Mouse (Mus musculus): Measurements from ENCODE around the gene Irf7. TPM values are rescaled to one million over a fixed set of nuclear protein-coding genes. Genes with fewer than 3 reads are reported as not detected.

The Irf7 gene
- polyA plus RNA-seq, 1 experiment from 2014 or later, result 6.0 TPM

DNA sequence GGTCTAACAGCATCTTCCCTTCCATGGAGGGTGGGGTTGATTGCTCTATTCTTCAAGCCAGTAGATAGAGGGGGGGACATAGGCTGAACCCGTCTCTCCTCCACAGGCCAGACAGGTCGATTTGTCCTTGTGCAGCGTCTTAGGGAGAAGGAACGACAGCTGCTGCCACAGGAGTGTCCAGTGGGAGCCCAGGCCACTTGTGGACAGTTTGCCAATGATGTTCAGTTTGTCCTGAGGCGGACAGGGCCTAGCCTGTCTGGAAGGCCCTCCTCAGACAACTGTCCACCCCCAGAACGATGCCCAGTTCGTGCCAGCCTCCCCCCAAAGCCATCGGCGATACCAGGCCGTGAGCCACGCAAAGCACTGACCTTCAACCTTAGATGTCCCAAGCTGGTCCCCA is 49.4 kb downstream of the Irf7 start:
- H3K4me2 ChIP-seq (replicated peaks; ENCODE audit: low read depth, low read length), result peak overlapping the region; percentile 92
- peak overlapping the region; percentile 96 for H3K27ac ChIP-seq (ENCODE audit: low read length)
- 80% methylated on average over 11 of the region's 11 CpGs for WGBS
- no peaks in the 10 kb centered on the region for H3K27me3 ChIP-seq (ENCODE audit: insufficient read depth, low read length)
- H3K4me3 ChIP-seq (ENCODE audit: low read length), result peak overlapping the region; percentile 77
- H3K36me3 ChIP-seq (ENCODE audit: insufficient read depth, low read length), result peaks cover 23% of the 10 kb centered on the region
- peak overlapping the region; percentile 78 for H3K9ac ChIP-seq (replicated peaks; ENCODE audit: low read length)
- no peak for ATAC-seq (ENCODE audit: low FRiP score, low TSS enrichment)
- H3K9me3 ChIP-seq (ENCODE audit: low read length), result no peaks in the 10 kb centered on the region
- H3K4me1 ChIP-seq (ENCODE audit: insufficient read depth, low read length), result peaks cover 49% of the 10 kb centered on the region

DNA sequence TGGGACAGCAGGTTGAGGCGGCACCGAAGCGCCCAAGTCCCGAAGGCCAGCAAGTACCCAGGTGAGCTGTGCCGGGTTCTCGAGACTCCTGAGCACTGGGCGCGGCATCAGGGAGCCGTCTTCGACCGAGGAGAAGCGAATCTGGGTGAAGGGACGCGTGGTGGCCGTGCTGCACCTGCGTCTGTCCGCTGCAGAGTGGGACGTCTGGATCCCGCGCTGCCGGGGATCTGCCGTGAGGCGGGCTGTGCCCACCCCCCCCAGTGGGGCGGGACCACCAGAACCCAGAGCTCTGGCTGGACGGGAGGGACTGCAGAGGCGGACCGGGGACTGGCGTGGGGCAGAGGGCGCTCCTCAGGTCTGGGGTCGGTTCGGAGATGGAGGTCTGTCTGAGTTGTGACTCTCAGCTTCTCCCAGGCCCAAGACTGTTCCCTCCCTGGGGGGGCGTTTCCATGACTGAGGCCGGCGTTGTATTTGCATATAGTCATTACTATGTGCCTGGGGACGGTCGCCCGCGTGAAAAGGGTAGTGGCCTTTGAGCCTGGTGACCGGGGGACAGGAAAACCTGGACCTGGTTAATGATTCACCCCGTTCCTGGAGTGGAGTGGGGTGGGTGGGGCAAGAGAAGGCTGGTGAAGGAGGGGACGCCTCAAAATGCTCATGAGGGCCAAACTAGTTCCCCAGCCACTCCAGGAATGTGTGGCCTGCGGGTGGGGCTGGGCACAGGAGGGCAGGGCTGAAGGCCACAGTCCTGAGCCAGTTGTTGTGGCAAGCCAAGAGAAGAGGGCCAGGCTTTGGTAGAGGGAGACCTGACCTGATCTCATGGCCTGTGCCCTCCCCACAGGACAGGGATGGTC is 50.2 kb downstream of the Irf7 start:
- H3K27ac ChIP-seq (ENCODE audit: low read length), result peak overlapping the region; percentile 96
- peak overlapping the region; percentile 78 for H3K9ac ChIP-seq (replicated peaks; ENCODE audit: low read length)
- peaks cover 46% of the 10 kb centered on the region for H3K4me1 ChIP-seq (ENCODE audit: insufficient read depth, low read length)
- peak overlapping the region; percentile 77 for H3K4me3 ChIP-seq (ENCODE audit: low read length)
- peaks cover 23% of the 10 kb centered on the region for H3K36me3 ChIP-seq (ENCODE audit: insufficient read depth, low read length)
- H3K9me3 ChIP-seq (ENCODE audit: low read length), result no peaks in the 10 kb centered on the region
- peak overlapping the region; percentile 92 for H3K4me2 ChIP-seq (replicated peaks; ENCODE audit: low read depth, low read length)
- under 1% methylated on average over 42 of the region's 42 CpGs for WGBS
- H3K27me3 ChIP-seq (ENCODE audit: insufficient read depth, low read length), result no peaks in the 10 kb centered on the region
- peak; percentile 73 for ATAC-seq (ENCODE audit: low FRiP score, low TSS enrichment)

GRCm38 (mm10) chr7:141215101-141215879 is 51.0 kb downstream of the Irf7 start, which contains the start of gene Rassf7:
TSS of gene Rassf7 (plus strand) at chr7:141215860.
- Histone ChIP-seq H3K27ac (ENCODE audit: low read length) (peak within 1 kb of the TSS; percentile 96), H3K4me1 (ENCODE audit: insufficient read depth, low read length) (peaks cover 38% of the 10 kb centered on the region)
- peak; percentile 94 for ATAC-seq (ENCODE audit: low FRiP score, low TSS enrichment)

GRCm38 (mm10) chr7:141214310-141214709 is 52.0 kb downstream of the Irf7 start:
- Histone ChIP-seq H3K27ac (ENCODE audit: low read length) (peak overlapping the region; percentile 96), H3K9me3 (ENCODE audit: low read length) (no peaks in the 10 kb centered on the region), H3K4me2 (replicated peaks; ENCODE audit: low read depth, low read length) (peak overlapping the region; percentile 92), H3K27me3 (ENCODE audit: insufficient read depth, low read length) (no peaks in the 10 kb centered on the region), H3K36me3 (ENCODE audit: insufficient read depth, low read length) (peaks cover 14% of the 10 kb centered on the region), H3K4me3 (ENCODE audit: low read length) (no peak overlapping the region), H3K9ac (replicated peaks; ENCODE audit: low read length) (no peak overlapping the region; the same call in none of the 2 replicates), H3K4me1 (ENCODE audit: insufficient read depth, low read length) (peaks cover 36% of the 10 kb centered on the region)
- ATAC-seq (ENCODE audit: low FRiP score, low TSS enrichment), result no peak
- WGBS, result 69% methylated on average over 3 of the region's 3 CpGs

More at GRCm38 (mm10) chr7:141215101-141215879, 51.0 kb downstream of the Irf7 start, which contains the start of gene Rassf7:
- Histone ChIP-seq H3K36me3 (ENCODE audit: insufficient read depth, low read length) (peaks cover 23% of the 10 kb centered on the region), H3K9me3 (ENCODE audit: low read length) (no peaks in the 10 kb centered on the region), H3K4me2 (replicated peaks; ENCODE audit: low read depth, low read length) (peak within 1 kb of the TSS; percentile 92), H3K9ac (replicated peaks; ENCODE audit: low read length) (peak within 1 kb of the TSS; percentile 78), H3K4me3 (ENCODE audit: low read length) (peak within 1 kb of the TSS; percentile 77), H3K27me3 (ENCODE audit: insufficient read depth, low read length) (no peaks in the 10 kb centered on the region)
- WGBS, result under 1% methylated on average over 39 of the region's 41 CpGs

- Histone ChIP-seq H3K36me3 (ENCODE audit: insufficient read depth, low read length) (peaks cover 13% of the 10 kb centered on the region), H3K4me2 (replicated peaks; ENCODE audit: low read depth, low read length) (peak within 1 kb of the TSS; percentile 92), H3K27me3 (ENCODE audit: insufficient read depth, low read length) (no peaks in the 10 kb centered on the region), H3K9me3 (ENCODE audit: low read length) (no peaks in the 10 kb centered on the region), H3K27ac (ENCODE audit: low read length) (peak within 1 kb of the TSS; percentile 96), H3K4me3 (ENCODE audit: low read length) (peak within 1 kb of the TSS; percentile 77), H3K9ac (replicated peaks; ENCODE audit: low read length) (peak within 1 kb of the TSS; percentile 68), H3K4me1 (ENCODE audit: insufficient read depth, low read length) (peaks cover 36% of the 10 kb centered on the region)
- WGBS, result 92% methylated on average over 11 of the region's 11 CpGs
- no peak for ATAC-seq (ENCODE audit: low FRiP score, low TSS enrichment)
These were observed 52.6 kb downstream of the Irf7 start, which contains the start of gene Lmntd2 for GRCm38 (mm10) chr7:141213605-141214235. TSS of gene Lmntd2 (minus strand) at chr7:141214080.

- Histone ChIP-seq H3K4me3 (ENCODE audit: low read length) (no peak overlapping the region), H3K4me2 (replicated peaks; ENCODE audit: low read depth, low read length) (no peak overlapping the region), H3K9ac (replicated peaks; ENCODE audit: low read length) (no peak overlapping the region), H3K9me3 (ENCODE audit: low read length) (no peaks in the 10 kb centered on the region), H3K36me3 (ENCODE audit: insufficient read depth, low read length) (peaks cover 10% of the 10 kb centered on the region), H3K27ac (ENCODE audit: low read length) (no peak overlapping the region), H3K27me3 (ENCODE audit: insufficient read depth, low read length) (no peaks in the 10 kb centered on the region), H3K4me1 (ENCODE audit: insufficient read depth, low read length) (peaks cover 31% of the 10 kb centered on the region)
- ATAC-seq (ENCODE audit: low FRiP score, low TSS enrichment), result no peak
- whole genome bisulfite sequencing, result 84% methylated on average over 3 of the region's 3 CpGs
These were observed 53.1 kb downstream of the Irf7 start for GRCm38 (mm10) chr7:141213133-141213532.

MicroRNAs within 50 kb of the gene (microRNA counts, 519-probe panel; counts per million panel counts)
- microRNA mmu-miR-210, result 3,581 counts per million, percentile 82 among the panel's probes with 10 or more counts

Small RNAs within 50 kb of the gene (microRNA-seq; reads per million reads assigned to microRNA genes)
- 343 reads per million, percentile 71 among the genes with 10 or more reads in this experiment for gene Mir210

Other genes with a start within 250 kb of the Irf7 start
- 0.94 and 1.5 TPM in 2 replicates for gene Ifitm6, start 248.6 kb downstream of the Irf7 start, polyA plus RNA-seq (2015; fragmentation: Nextera tagmentation; extraction: Ambion mirVana)
- gene Gm17387, start 237.3 kb downstream of the Irf7 start, polyA plus RNA-seq (2015; fragmentation: Nextera tagmentation; extraction: Ambion mirVana), result not detected in 2 replicates
- 13.2 and 13.9 TPM in 2 replicates for gene B4galnt4, start 205.4 kb downstream of the Irf7 start, polyA plus RNA-seq (2015; fragmentation: Nextera tagmentation; extraction: Ambion mirVana)
- gene Pkp3, start 188.3 kb downstream of the Irf7 start, polyA plus RNA-seq (2015; fragmentation: Nextera tagmentation; extraction: Ambion mirVana), result 9.2 and 10.5 TPM in 2 replicates
- gene Sigirr, start 165.9 kb downstream of the Irf7 start, polyA plus RNA-seq (2015; fragmentation: Nextera tagmentation; extraction: Ambion mirVana), result 37.7 and 45.2 TPM in 2 replicates
- 8.0 and 8.6 TPM in 2 replicates for gene Ano9, start 148.7 kb downstream of the Irf7 start, polyA plus RNA-seq (2015; fragmentation: Nextera tagmentation; extraction: Ambion mirVana)
- 85.5 and 86.7 TPM in 2 replicates for gene Ptdss2, start 144.1 kb downstream of the Irf7 start, polyA plus RNA-seq (2015; fragmentation: Nextera tagmentation; extraction: Ambion mirVana)
- 141 and 155 TPM in 2 replicates for gene Rnh1, start 93.6 kb downstream of the Irf7 start, polyA plus RNA-seq (2015; fragmentation: Nextera tagmentation; extraction: Ambion mirVana)
- 40.3 and 78.3 TPM in 2 replicates for gene Hras, start 72.5 kb downstream of the Irf7 start, polyA plus RNA-seq (2015; fragmentation: Nextera tagmentation; extraction: Ambion mirVana)
- gene Lrrc56, start 72.3 kb downstream of the Irf7 start, polyA plus RNA-seq (2015; fragmentation: Nextera tagmentation; extraction: Ambion mirVana), result 13.5 and 15.1 TPM in 2 replicates
- 3.9 and 4.4 TPM in 2 replicates for gene Lmntd2, start 52.4 kb downstream of the Irf7 start, polyA plus RNA-seq (2015; fragmentation: Nextera tagmentation; extraction: Ambion mirVana)
- gene Rassf7, start 50.6 kb downstream of the Irf7 start, polyA plus RNA-seq (2015; fragmentation: Nextera tagmentation; extraction: Ambion mirVana), result 76.3 and 78.3 TPM in 2 replicates
- gene Phrf1, start 37.7 kb downstream of the Irf7 start, polyA plus RNA-seq (2015; fragmentation: Nextera tagmentation; extraction: Ambion mirVana), result 81.2 and 93.0 TPM in 2 replicates
- 15.4 and 16.3 TPM in 2 replicates for gene Cdhr5, start 10.3 kb upstream of the Irf7 start, polyA plus RNA-seq (2015; fragmentation: Nextera tagmentation; extraction: Ambion mirVana)
- gene Sct, start 12.7 kb upstream of the Irf7 start, polyA plus RNA-seq (2015; fragmentation: Nextera tagmentation; extraction: Ambion mirVana), result 45.2 and 47.1 TPM in 2 replicates
- gene Drd4, start 25.5 kb upstream of the Irf7 start, polyA plus RNA-seq (2015; fragmentation: Nextera tagmentation; extraction: Ambion mirVana), result 1.3 and 1.5 TPM in 2 replicates
- 77.4 and 87.5 TPM in 2 replicates for gene Deaf1, start 61.2 kb upstream of the Irf7 start, polyA plus RNA-seq (2015; fragmentation: Nextera tagmentation; extraction: Ambion mirVana)
- 49.3 and 59.8 TPM in 2 replicates for gene Tmem80, start 61.3 kb upstream of the Irf7 start, polyA plus RNA-seq (2015; fragmentation: Nextera tagmentation; extraction: Ambion mirVana)
- 59.4 and 62.9 TPM in 2 replicates for gene Eps8l2, start 72.4 kb upstream of the Irf7 start, polyA plus RNA-seq (2015; fragmentation: Nextera tagmentation; extraction: Ambion mirVana)
- gene Taldo1, start 125.7 kb upstream of the Irf7 start, polyA plus RNA-seq (2015; fragmentation: Nextera tagmentation; extraction: Ambion mirVana), result 371 and 374 TPM in 2 replicates
- 63.7 and 65.3 TPM in 2 replicates for gene Gatd1, start 147.7 kb upstream of the Irf7 start, polyA plus RNA-seq (2015; fragmentation: Nextera tagmentation; extraction: Ambion mirVana)
- gene Cend1, start 163.0 kb upstream of the Irf7 start, polyA plus RNA-seq (2015; fragmentation: Nextera tagmentation; extraction: Ambion mirVana), result 3.0 TPM in 2 replicates
- gene Slc25a22, start 171.4 kb upstream of the Irf7 start, polyA plus RNA-seq (2015; fragmentation: Nextera tagmentation; extraction: Ambion mirVana), result 33.2 and 39.9 TPM in 2 replicates
- gene Pidd1, start 177.5 kb upstream of the Irf7 start, polyA plus RNA-seq (2015; fragmentation: Nextera tagmentation; extraction: Ambion mirVana), result 11.4 and 12.6 TPM in 2 replicates
- 1,055 and 1,146 TPM in 2 replicates for gene Rplp2, start 180.9 kb upstream of the Irf7 start, polyA plus RNA-seq (2015; fragmentation: Nextera tagmentation; extraction: Ambion mirVana)
- gene Pnpla2, start 188.7 kb upstream of the Irf7 start, polyA plus RNA-seq (2015; fragmentation: Nextera tagmentation; extraction: Ambion mirVana), result 47.0 and 51.5 TPM in 2 replicates
- 23.7 and 24.1 TPM in 2 replicates for gene Cracr2b, start 194.6 kb upstream of the Irf7 start, polyA plus RNA-seq (2015; fragmentation: Nextera tagmentation; extraction: Ambion mirVana)
- 48.4 and 54.3 TPM in 2 replicates for gene Cd151, start 200.9 kb upstream of the Irf7 start, polyA plus RNA-seq (2015; fragmentation: Nextera tagmentation; extraction: Ambion mirVana)
- gene Polr2l, start 208.7 kb upstream of the Irf7 start, polyA plus RNA-seq (2015; fragmentation: Nextera tagmentation; extraction: Ambion mirVana), result 68.8 and 73.2 TPM in 2 replicates
- 105 and 110 TPM in 2 replicates for gene Tspan4, start 208.8 kb upstream of the Irf7 start, polyA plus RNA-seq (2015; fragmentation: Nextera tagmentation; extraction: Ambion mirVana)